Mouse (Mus musculus) gastrocnemius, adult 8-10 months (tissue): Measurements from ENCODE around the gene Defa25. TPM values are rescaled to one million over a fixed set of nuclear protein-coding genes. Genes with fewer than 3 reads are reported as not detected.
"Not testable (repeated sequence)": the region's sequence is repeated elsewhere in the genome, so short reads cannot be mapped to it uniquely, and the experiment has no call there.

Experiments used
- DNase-seq, 2 experiments: peaks; one replicate each; pipeline ENCODE4 v3.0.0; 2022; ENCODE audit warnings: low spot score in 2 of 2
- total RNA-seq, 4 experiments: library from RNA; stranded (reverse); gene quantifications; 2 replicates each; pipeline ENCODE4 v1.2.4; 2022

The Defa25 gene
- total RNA-seq, result not detected

- not testable (repeated sequence) for DNase-seq
Measured at GRCm38 (mm10) chr8:21084142-21084541, at the start of gene Defa25. Gene Defa25, plus strand, starts transcription at chr8:21084442.

GRCm38 (mm10) chr8:21054747-21055146, 29.5 kb upstream of the Defa25 start, which contains the start of gene Defa23:
Gene Defa23, plus strand, starts transcription at chr8:21055047.
- not testable (repeated sequence) for DNase-seq

GRCm38 (mm10) chr8:21064738-21065137, 19.5 kb upstream of the Defa25 start, which contains the start of gene Defa35:
Gene Defa35, plus strand, starts transcription at chr8:21065038.
- not testable (repeated sequence) for DNase-seq

GRCm38 (mm10) chr8:21093106-21093505, 8.9 kb downstream of the Defa25 start:
- DNase-seq, result no peak

- DNase-seq, result not testable (repeated sequence)
Measured at GRCm38 (mm10) chr8:21095950-21096349, 11.7 kb downstream of the Defa25 start, which contains the start of gene Gm14851. Gene Gm14851, minus strand, starts transcription at chr8:21096050.

GRCm38 (mm10) chr8:21134342-21134741, 50.1 kb downstream of the Defa25 start, which contains the start of gene Defa30:
Gene Defa30, plus strand, starts transcription at chr8:21134642.
- DNase-seq, result not testable (repeated sequence)

Other genes with a start within 250 kb of the Defa25 start
- gene Defb33, start 191.8 kb upstream of the Defa25 start, total RNA-seq, result not detected
- gene Gm15056, start 181.8 kb upstream of the Defa25 start, total RNA-seq, result not detected
- not detected for gene Gm6040, start 162.4 kb upstream of the Defa25 start, total RNA-seq
- gene AY761185, start 139.7 kb upstream of the Defa25 start, total RNA-seq, result not detected
- not detected for gene Defa21, start 58.9 kb upstream of the Defa25 start, total RNA-seq
- gene Defa23, start 29.4 kb upstream of the Defa25 start, total RNA-seq, result not detected
- not detected for gene Defa35, start 19.4 kb upstream of the Defa25 start, total RNA-seq
- gene Gm14851, start 11.6 kb downstream of the Defa25 start, total RNA-seq, result not detected
- gene Defa30, start 50.2 kb downstream of the Defa25 start, total RNA-seq, result not detected
- not detected for gene Defa22, start 77.8 kb downstream of the Defa25 start, total RNA-seq
- gene Defa31, start 107.2 kb downstream of the Defa25 start, total RNA-seq, result not detected
- gene Gm15293, start 117.1 kb downstream of the Defa25 start, total RNA-seq, result not detected
- gene Gm15292, start 165.3 kb downstream of the Defa25 start, total RNA-seq, result not detected
- gene Defa27, start 231.1 kb downstream of the Defa25 start, total RNA-seq, result not detected
- gene Defa29, start 242.6 kb downstream of the Defa25 start, total RNA-seq, result not detected